Mouse (Mus musculus) heart, adult 2 months (tissue): ENCODE results near the gene Rpap1.

ENCODE experiments used
- CTCF ChIP-seq: fragments of 200-600 bp; IDR thresholded peaks from 2 replicates; pipeline ENCODE4 v1.8.1; 2022; ENCODE audit warnings: antibody characterized with exemption, mild to moderate bottlenecking, moderate library complexity
- POLR2A ChIP-seq: fragments of 200-500 bp; IDR thresholded peaks from 2 replicates; pipeline ENCODE4 v1.6.1; 2011; ENCODE audit warnings: mild to moderate bottlenecking, low read depth, low read length, control low read depth; ENCODE audit not compliant: insufficient read depth

- no peak for TF ChIP-seq CTCF
- no peak for TF ChIP-seq POLR2A
Measured at GRCm38 (mm10) chr2:119804776-119805175, 17.4 kb upstream of the Rpap1 start.
